Mouse (Mus musculus): ENCODE data around the gene Thap12. TPM values are rescaled to one million over a fixed set of nuclear protein-coding genes. Genes with fewer than 3 reads are reported as not detected.

Thap12 gene
- total and polyA plus RNA-seq, 3 experiments: 47.7 to 140 (median 52.7) TPM

DNA sequence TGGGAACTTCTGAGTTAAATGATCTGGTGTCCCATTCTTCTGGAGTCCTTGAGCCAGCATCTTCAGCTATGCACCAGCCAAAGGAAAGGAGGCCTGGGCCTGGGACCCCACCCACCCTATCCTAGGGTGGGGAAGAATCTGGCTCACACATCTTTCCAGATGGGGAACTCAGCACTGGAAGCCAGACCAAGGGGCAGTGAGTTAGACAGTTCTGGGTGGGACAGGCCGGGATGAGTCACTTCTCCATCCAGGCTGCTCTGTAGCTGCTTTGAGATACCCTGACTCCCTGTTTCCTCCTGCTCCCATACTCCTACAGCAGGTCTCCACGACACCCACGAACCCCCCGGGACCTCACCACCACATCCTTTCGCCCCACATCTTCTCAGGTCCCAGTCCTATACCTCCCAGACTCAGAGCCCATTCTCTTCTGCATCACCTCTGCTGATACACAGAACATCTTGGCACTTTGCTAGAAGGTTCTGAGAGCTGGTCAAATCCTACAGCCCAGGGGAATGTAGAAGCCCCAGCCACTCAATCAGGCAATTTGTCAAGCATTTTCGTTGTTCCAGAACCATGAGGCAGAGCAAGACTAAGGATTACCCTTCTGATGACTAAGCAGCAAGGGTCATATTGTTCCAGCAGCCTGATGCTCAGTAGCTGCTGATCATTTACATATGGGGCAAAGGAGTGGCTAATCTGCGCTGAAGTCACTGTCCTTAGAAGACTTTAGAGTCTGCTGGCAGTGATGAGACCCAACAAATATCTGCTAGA is 34.1 kb downstream of the Thap12 start:
- Histone ChIP-seq H3K9ac (ENCODE audit: control insufficient read depth, low read depth, low read length, poor library complexity, severe bottlenecking) (no peak overlapping the region), H3K36me3 (ENCODE audit: control insufficient read depth in 1 of 2, insufficient read depth in 2 of 2, low read length in 2 of 2) (no peaks in the 10 kb centered on the region), H3K79me2 (ENCODE audit: control insufficient read depth, insufficient read depth, low read length, poor library complexity) (no peaks in the 10 kb centered on the region), H3K27me3 (ENCODE audit: control insufficient read depth in 1 of 2, insufficient read depth in 2 of 2, low read length in 2 of 2) (no peaks in the 10 kb centered on the region), H3K27ac (ENCODE audit: control insufficient read depth, low read depth, low read length) (no peak overlapping the region), H3K4me3 (ENCODE audit: control insufficient read depth in 1 of 2, insufficient read depth in 1 of 2, low read depth in 2 of 2, low read length in 2 of 2) (no peak overlapping the region), H3K9me3 (replicated peaks; ENCODE audit: insufficient read depth, low read length) (no peaks in the 10 kb centered on the region), H3K4me1 (ENCODE audit: control insufficient read depth in 1 of 2, insufficient read depth in 2 of 2, low read length in 2 of 2) (no peaks in the 10 kb centered on the region; a peak in 1 of 4 replicates)
- TF ChIP-seq NRF1 (IDR thresholded peaks at IDR 0.05; ENCODE audit: insufficient read depth, low read depth, low read length, poor library complexity, severe bottlenecking) (no peak), HCFC1 (IDR thresholded peaks at IDR 0.05; ENCODE audit: low read depth, low read length) (no peak), ZKSCAN1 (IDR thresholded peaks at IDR 0.05; ENCODE audit: low read depth, low read length) (no peak), POLR2A (IDR thresholded peaks at IDR 0.05; ENCODE audit: control insufficient read depth in 1 of 2, insufficient read depth in 1 of 2, low read depth in 1 of 2, low read length in 2 of 2, poor library complexity in 1 of 2) (no peak), KAT2A (conservative IDR thresholded peaks at IDR 0.05; ENCODE audit: low read depth, low read length) (no peak), ZC3H11A (IDR thresholded peaks at IDR 0.05; ENCODE audit: low read depth, low read length) (no peak), CHD2 (IDR thresholded peaks at IDR 0.05; ENCODE audit: low read length) (no peak), CTCF (IDR thresholded peaks at IDR 0.05 in 2 of 3, conservative IDR thresholded peaks at IDR 0.05 in 1 of 3; ENCODE audit: control insufficient read depth in 1 of 3, insufficient read depth in 1 of 3, low read depth in 2 of 3, low read length in 3 of 3, poor library complexity in 1 of 3, severe bottlenecking in 1 of 3) (no peak), CHD1 (IDR thresholded peaks at IDR 0.05; ENCODE audit: low read depth, low read length) (no peak), MAFK (IDR thresholded peaks at IDR 0.05; ENCODE audit: borderline replicate concordance, low read depth, low read length) (no peak)
- DNase-seq (ENCODE audit: low read depth, low spot score): no peak

DNA sequence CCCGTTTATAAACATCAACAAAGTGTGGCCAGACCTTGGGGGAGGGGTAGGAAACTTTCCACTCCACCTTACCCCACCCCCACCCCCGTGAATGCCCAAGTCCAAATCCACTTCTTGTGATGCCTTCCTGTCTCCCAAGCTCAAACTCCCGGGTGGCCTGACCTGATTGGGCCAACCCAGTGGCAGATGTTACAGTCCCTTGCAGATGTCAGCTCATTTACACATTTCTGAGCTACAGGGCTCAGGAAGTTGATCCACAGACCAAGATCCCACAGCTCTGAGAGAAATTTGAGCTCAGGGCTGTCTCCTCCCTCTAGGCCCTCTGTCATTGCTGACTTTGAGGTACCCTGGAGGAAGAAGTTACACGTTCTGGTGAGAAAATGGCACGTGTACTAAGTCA is 37.5 kb downstream of the Thap12 start:
- no peak overlapping the region for H3K9ac ChIP-seq (ENCODE audit: control insufficient read depth, low read depth, low read length, poor library complexity, severe bottlenecking)
- TF ChIP-seq ETS1 (IDR thresholded peaks at IDR 0.05; ENCODE audit: low read depth, low read length) (no peak), SIN3A (IDR thresholded peaks at IDR 0.05; ENCODE audit: low read length) (no peak), GABPA (IDR thresholded peaks at IDR 0.05; ENCODE audit: low read depth, low read length) (no peak), NELFE (IDR thresholded peaks at IDR 0.05; ENCODE audit: low read depth, low read length) (no peak), ELF1 (IDR thresholded peaks at IDR 0.05; ENCODE audit: low read depth, low read length) (no peak), EP300 (IDR thresholded peaks at IDR 0.05; ENCODE audit: low read depth in 1 of 2, low read length in 2 of 2) (no peak), HCFC1 (IDR thresholded peaks at IDR 0.05; ENCODE audit: low read depth, low read length) (no peak), MYB (IDR thresholded peaks at IDR 0.05; ENCODE audit: low read depth, low read length) (no peak)
- no peak overlapping the region for H3K4me3 ChIP-seq (ENCODE audit: control insufficient read depth in 1 of 2, insufficient read depth in 1 of 2, low read depth in 2 of 2, low read length in 2 of 2)
- no peaks in the 10 kb centered on the region for H3K27me3 ChIP-seq (ENCODE audit: control insufficient read depth in 1 of 2, insufficient read depth in 2 of 2, low read length in 2 of 2)
- H3K36me3 ChIP-seq (ENCODE audit: control insufficient read depth in 1 of 2, insufficient read depth in 2 of 2, low read length in 2 of 2): no peaks in the 10 kb centered on the region
- no peaks in the 10 kb centered on the region for H3K79me2 ChIP-seq (ENCODE audit: control insufficient read depth, insufficient read depth, low read length, poor library complexity)
- no peak overlapping the region for H3K27ac ChIP-seq (ENCODE audit: control insufficient read depth, low read depth, low read length)
- no peak for DNase-seq (ENCODE audit: low read depth, low spot score)
- H3K4me1 ChIP-seq (ENCODE audit: control insufficient read depth in 1 of 2, insufficient read depth in 2 of 2, low read length in 2 of 2): no peaks in the 10 kb centered on the region; a peak in 1 of 4 replicates
- no peaks in the 10 kb centered on the region for H3K9me3 ChIP-seq (replicated peaks; ENCODE audit: insufficient read depth, low read length)
